Mouse (Mus musculus) R1 (cell line): ENCODE results near the gene Mpig6b.

Source experiments
- DNase-seq: peaks from one replicate; pipeline ENCODE4 v3.0.0-alpha.2; 2018; ENCODE audit warnings: low read depth, low spot score

Gene Mpig6b

DNA sequence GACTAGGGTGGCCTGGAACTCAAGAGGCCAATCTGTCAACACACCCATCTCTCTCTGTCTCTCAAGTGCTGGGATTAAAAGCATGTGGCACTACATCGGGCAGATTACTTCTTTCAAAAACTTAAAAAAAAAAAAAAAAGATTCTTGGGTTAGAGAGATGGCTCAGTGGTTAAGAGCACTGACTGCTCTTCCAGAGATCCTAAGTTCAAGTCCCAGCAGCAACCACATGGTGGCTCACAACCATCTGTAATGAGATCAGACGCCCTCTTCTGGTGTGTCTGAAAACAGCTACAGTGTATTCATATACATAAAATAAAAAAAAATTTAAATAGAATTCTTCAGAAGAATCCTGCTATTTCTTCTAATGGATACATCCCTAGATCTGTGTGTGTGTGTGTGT is 22.2 kb upstream of the Mpig6b start:
- peak; percentile 46 for DNase-seq

DNA sequence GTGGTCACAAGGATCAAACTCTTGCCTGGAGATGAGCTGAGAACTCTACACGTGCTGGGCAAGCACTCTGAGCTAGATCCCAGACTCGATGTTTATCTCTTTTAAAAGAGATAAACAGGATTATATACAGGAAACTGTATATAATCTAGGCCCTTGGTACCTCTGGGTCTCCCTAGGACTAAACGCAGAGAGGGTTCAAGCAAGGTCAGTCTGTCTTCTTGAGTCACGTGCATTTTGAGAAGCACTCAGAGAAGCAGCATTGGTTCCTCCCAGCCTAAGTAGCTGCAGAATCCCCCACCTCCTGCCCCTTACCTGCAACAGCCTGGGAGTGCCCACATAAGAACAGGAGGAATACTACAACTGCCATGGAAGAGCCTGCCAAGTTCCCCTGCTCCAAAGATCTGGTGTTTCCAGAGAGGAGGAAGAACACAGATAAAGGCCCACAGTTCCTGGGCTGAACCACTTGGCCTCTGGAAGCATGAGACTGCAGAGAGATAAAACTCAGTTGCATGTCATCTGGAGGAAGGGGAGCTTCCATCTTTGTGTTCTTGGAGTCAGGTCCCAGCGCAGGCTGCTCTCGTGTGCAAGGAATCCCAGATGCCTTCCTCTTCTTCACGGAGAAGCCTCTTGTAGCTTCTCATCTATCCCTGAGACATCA is 19.4 kb upstream of the Mpig6b start, which contains the start of gene Ly6g6f:
TSS of gene Ly6g6f (minus strand) at position 403 of the 658 bp plus-strand sequence.
- no peak for DNase-seq

DNA sequence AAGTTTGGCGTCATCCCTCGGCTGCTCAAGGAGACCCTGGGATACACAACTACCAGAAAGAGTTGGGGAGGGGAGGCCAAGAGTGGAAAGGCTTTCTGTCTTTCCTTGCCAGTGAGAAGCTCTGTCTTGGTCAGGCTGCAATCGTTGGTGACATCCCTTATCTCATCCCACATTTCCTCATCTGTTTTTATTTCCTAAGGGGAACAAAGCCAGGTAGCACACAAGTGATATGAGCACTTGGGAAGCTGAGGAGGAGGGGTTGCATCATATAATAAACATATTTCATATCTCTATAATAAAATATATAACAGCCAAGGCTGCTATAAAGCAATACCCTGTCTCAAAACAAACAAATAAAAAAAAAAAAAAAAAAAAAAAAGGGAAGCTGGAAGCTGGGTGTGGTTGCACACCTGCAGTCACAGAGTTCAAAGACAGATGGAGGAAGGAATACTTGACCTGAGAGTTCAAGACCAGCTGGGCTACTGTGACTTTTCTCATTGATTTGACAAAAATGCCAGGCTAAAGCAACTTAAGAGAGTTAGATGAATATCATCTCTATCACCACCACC is 18.0 kb upstream of the Mpig6b start:
- no peak for DNase-seq

DNA sequence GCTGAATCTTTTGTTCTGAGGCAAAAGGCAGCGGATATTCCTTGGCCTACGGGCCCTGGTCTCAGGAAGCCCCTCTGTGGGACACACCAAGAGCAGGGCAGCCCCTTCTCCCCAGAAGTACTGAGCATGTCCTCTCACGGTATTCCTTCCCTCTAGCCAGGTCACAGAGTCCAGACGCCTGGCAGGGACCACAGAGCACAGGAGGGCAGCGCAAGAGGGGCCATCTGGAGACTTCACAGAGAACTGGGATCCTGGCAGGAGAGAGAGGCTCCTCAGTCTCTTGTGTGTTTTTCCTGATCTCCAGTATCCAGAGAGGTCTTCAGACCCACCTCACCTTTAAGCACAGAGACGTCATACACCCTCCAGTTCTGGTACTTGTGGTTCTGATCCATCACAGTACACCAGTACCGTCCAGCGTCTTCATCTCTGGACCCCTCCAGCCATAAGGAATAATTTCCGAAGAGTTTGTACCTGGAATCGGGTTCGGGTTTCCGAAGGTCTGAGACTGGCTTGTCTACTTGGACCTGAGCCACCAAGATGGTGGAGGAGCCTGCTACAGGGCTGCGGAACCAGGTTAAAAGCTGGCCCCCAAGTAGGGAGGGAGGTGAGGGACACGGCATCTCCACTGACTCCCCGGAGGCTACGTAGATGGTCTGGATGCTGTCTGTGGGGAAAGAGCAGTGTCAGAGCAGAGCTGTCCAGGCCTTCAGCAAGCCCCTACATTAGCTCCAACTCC is 17.0 kb upstream of the Mpig6b start:
- no peak for DNase-seq

DNA sequence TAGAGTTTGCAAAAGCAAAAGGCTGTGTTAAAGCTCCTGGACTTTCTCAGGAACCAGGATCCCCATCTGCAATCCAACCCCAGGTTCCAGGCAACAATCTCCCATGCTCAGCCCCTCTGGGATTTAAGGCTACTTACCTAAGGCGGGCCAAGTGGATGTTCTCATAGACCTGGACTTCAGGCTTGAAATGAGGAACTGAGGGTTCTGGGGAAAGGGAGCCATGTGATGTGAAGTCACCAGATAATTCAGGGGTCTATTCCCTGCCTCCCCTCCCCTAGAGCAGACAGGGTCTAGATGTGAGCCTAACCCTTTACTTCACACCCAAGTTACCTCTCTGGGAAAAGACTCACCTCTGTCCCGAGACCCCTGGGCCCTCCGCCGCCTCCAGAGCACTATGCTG is 14.7 kb upstream of the Mpig6b start:
- no peak for DNase-seq

DNA sequence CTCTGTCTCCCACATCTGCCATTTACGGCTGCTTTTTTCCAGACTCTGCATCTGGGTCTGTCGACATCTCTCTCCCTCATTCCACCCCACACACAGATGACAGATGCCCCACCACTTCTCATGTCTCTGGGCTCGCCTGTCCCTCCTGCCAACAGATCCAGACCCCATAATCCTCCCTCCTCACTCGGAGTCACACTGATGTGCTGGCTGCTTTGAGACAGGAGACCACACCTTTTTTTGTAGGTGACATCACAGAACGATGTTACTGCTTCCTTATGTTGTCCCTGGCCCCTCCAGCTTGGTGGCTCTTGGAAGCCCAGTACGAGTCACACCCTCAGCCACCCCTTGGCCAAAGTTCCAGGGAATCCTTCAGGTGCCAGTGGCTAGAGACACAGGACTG is 14.3 kb upstream of the Mpig6b start:
- no peak for DNase-seq

DNA sequence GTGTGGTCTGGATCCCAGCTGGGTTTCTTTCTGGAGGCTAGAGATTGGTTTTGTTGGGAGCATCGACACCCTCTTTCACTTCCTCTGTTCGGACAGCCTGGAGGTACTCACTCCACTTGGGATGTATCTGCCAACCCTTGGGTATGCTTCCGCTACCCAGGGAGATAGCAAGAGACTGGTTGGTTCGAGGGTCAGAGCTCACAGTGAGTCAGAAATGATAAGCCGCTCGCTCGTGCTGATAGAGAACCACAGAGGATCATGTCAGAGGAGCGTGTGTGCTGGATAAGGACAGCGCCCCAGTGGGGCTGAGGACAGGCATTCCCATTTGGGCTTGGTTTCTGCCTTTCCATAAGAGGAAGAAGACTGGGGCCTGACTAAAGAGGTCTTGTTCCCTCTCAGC is 13.8 kb upstream of the Mpig6b start:
- DNase-seq: no peak

DNA sequence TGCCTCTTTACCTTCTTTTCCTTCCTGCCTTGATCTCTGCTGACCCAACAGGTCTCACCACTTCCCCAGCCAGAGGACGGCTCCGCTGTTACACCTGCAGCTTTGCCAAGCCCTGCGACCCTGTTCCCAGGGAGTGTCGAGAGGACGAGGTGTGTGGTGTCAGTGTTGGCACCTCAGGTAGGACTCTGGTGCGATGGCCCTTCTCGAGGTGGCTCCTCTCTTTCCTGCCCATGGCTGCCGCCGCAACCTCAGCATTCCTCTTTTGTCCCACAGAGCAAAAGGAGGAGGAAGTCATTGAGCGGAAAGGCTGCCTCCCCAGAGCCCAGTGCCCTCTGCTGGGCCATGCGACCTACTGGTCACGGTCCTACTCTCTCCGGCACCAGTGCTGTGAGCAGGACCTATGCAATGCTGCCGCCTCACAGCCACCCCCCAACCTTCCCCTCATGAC is 11.8 kb upstream of the Mpig6b start, which contains the start of gene Ly6g6d:
TSS of gene Ly6g6d (minus strand) at position 280 of the 448 bp plus-strand sequence.
- DNase-seq: no peak

DNA sequence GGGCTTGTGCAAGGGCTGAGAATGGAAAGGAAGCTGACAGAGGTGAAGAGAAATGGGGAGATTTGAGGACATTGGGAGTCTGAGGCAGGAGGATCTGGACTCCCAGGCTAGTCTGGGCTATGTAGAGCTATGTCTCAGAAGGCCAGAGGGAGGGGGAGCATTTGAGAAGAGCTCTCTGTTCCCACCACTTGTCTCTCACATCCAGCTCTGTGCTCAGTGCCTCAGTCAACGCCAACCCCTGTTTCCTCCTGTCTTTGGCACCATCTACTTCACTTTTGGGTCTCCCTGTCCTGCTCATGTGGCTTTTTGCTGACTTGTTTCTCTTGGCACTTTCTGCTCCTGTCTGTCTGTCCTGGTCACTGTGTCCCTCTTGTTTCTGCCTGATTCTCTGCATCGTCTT is 11.3 kb upstream of the Mpig6b start:
- DNase-seq: peak; percentile 40

DNA sequence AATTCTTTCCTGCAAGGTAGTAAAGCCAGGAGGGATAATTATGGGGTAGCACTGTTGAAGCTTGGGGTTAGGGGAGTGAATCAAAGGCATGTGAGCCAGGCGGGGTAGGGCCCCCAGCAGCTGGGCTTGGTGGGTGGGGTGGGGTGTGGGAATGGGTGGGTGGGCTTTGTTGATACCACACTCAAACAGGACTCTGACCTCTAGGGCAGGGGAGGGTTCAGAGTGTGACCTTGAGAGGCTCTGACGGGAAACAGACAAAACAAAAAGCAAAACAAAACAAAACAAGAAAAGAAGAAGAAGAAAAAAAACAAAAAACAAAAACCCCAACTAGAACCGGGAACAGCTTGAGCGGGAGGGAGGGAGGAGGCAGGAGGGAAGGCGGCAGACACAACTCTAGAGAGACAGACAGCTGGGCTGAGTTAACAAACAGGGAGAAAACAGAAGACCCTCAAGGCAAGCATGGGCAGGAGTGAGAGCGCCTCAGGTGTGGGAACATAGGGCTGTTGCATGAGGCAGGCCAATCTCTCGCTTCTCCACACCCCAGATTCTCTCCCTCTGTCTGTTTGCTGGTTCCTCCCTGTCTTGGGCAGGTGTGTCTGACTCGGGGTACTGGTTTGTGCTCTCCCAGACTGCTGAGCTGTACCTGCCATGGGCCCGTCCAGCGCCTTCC is 10.7 kb upstream of the Mpig6b start, which contains the start of gene Ly6g6e:
TSS of gene Ly6g6e (plus strand) at position 396 of the 670 bp plus-strand sequence.
- DNase-seq: peak; percentile 74

DNA sequence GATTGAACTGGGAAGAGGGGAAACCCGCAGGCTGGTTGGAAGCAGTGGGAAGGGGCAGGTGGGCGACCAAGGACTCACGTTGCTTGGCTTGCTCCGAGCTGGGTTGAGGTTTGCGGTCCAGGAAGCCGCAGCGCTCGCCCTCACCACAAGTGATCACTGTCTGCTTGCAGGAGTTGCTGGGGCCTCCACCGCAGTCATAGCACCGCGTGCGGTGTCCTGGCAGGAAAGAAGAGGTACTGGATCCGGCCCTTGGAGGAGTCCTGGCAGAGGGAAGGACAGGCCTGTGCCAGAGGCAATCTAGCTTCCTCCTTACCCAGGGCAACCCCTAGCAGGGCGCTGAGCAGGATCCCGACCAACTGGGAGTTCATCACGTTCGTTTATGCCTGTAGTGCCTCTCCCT is 8.1 kb upstream of the Mpig6b start:
- no peak for DNase-seq

DNA sequence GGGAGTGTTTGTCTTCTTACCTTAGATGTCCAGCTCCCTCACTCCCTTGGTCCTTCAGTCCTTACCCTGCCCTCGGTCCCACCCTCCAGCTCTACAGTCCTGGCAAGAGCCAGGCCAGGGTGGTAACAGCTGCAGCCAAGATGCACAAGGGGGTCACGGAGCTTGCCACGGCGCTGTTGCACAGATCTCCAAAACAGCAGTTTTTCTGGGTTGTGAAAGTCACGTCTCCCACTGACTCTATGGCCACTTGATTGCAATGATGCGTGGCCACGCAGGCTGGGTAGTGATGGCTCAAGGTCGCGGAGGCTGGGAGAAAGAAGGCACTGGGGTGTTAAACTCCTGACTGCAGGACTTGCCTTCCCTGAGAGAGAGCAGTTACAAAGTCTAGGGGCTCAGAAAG is 5.5 kb upstream of the Mpig6b start:
- no peak for DNase-seq

DNA sequence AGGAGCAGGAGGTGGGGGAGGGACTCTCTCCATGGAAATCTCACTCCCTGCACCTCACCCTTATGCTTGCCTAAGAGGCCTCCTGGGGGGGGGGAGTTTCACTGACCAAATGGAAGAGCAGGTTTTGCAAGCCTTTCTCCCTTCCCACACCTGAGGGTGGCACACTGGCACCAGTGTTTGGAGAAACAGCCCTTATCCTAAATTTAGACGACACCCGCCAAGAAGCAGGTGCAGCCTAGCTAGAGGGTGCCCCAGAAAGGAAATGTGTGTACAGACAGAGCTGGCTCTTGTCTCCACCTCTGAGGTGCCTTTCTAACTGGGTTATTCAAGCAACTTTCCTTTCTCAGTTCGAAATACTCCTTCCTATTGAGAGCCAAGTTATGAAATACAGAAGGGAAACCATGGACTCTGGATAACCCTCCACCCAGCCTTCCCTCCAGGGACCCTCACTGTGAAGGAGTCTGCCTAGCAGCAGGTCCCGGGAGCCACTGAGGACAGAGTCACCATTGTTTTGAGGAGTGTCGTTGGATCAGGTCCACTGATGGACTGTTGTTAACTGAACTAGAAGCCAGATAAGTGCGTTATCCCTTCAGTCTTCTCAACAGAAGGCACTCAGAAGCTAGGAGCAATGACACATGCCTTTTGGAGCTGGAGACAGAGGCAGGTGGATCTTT is 4.7 kb upstream of the Mpig6b start:
- DNase-seq: no peak

DNA sequence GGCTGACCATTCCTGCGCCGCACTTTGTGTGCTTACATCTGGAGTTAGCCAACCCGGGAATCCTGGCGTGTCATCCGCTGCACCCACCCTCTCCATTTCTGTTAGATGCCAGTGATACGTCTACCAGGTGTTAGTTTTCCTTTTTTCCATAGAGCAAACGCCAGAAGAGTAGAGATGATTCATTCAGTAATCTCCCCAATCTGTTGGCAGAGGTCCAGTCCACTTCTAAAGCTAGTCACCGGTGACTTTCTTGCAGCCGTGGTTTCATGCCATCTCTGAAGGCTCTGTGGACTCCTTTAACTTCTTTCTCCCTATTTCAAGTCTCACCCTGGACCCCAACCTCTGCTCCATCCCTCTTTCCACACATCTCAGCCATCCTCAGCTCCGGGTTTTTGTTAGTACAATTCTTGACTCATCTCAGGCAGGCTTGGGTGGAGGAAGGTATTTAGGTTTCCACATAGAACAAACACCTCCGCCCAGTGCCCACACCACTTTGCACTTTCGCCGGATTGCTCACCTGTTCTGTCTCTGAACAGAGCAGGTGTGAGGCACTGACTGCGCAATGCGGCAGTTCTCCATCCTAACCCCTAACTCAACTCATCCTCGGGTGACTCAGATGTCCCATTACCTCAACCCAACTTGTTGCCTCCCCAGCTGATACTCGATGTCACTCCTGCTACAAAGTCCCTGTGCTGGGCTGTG is 2.4 kb upstream of the Mpig6b start:
- DNase-seq: no peak

DNA sequence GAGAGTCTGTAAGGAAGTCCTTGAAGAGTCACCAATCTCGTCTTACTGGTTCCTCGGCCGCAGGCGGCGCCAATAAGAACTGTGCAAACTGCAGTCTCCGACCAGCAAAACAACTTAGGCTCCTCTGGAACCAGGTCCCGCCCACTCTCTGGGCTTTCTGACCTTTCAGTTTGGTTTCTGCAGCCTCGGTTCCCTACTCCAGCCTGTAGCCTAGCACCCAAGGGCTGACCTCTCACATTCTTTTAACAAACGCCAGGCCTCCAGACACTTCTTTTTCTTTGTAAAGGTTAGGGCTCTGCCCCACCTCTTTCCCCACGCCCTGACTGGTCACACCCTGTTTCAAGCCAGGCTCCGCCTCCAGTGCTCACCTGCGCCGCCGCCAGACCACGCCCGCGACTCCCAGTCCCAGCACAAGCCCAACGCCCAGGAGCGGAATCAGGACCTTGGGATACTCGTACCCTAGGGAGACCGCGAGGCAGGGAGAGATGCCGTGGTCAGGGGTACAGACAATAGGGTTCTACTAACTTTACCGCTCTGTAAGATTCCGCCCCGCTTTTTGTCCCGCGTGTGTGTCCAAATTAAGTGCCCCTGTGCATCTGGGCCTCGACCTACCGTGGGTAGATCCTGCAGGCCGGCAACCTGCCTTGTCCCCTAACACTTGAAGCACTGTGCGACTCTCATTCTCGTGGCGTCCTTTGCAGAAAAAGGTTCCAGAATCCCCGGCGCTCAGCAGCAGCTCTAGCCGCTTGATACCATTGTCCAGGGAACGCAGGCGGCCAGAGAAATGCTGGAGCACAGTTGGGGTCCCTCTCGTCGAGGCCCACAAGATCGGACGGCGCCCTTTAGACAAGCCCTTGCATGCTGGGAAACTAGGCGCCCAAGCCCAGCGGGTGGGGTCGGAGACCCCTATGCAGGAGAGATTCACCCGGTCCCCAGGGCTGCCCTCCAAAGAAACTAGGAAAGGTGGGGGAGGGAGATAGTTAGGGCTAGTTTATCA is 735 bp downstream of the Mpig6b start, which contains the start of gene Ly6g6c:
TSS of gene Ly6g6c (plus strand) at position 438 of the 997 bp plus-strand sequence.
- peak; percentile 94 for DNase-seq

DNA sequence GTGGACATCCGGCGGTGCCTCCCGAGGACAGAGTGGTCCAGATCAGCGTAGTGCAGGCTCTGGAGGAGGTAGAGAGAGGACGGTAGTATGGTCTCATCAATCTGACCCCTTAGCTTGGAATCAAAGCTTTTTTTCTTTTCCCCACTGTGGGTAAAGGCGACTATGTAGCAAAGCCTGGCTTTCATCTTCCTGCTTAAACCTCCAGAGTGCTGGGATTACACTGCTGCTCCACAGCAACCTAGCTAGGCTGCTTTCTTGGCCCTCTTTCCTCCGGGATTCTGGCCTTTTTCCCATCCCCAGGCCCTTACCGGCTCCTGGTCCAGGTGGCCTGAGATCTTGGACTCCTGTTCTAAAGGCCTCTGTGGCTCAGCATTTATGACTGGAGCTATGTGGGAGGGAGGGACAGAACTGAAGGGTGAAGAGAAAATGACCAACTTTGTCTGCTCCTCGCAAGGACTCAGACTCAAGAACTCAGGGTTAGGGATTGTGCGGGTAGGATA is 1.6 kb downstream of the Mpig6b start:
- no peak for DNase-seq

DNA sequence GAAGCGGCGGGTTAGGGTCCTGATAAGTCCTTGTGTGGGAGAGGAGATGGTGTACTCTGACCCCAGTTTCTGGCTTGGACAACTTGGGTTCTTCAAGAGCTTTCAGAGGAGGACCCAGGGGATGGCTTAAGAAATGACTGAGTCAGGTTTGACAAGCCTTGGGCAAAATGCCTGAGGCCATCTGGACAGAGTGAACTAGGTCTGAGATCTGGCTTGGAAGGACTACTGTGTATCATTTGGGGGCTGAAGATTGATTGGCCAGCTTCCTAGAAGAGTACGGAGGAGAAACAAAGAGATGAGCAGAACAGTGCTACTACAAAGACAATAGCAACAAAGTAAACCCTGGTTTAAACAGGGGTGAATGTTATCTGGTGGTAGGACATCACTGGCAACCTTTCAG is 2.5 kb downstream of the Mpig6b start:
- DNase-seq: no peak

DNA sequence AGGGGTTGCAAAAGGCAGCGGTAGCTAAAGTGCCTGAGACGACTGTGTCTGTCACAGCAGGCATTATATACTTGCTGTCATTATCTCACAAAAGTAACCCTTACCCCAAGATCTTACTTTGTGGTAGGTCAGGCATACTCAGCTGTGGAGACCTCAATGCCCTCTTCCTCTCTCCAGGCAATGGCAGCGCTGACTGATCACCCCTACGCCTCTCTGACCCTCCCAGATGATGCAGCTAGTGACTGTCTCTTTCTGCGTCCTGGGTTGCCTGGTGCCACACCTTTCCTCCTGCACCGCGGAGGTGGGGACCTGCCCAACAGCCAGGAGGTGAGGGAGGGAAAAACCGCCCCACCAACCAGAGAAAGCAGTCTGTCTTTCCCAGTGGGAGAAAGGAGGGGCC is 4.7 kb downstream of the Mpig6b start:
- DNase-seq: peak; percentile 36

DNA sequence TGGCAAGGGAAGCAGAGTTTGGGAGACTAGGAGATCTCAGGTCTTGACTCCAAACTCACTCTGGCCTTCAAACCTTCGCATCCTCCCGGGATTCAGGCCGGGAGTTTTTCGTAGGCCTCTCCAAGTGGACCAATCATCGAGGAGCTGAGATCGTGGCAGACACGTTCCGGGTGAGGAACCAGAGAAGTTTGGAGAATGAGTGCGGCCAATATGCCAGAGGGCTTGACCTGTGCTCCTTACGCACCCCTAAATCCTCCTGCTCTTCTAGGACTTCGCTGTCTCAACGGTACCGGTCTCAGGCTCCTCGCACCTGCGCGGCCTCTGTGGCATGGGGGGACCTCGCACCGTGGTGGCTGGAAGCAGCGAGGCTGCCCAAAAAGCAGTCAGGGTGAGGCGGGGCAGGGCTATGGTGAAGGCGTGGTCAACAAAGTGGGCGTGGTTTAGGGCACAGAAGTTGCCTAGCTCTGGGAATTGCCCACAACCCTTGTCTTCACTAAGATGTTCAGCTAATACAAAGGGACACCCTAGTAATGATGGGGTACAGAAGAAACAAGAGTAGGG is 5.2 kb downstream of the Mpig6b start:
- DNase-seq: peak; percentile 73
